ENCODE assay signal across 28 mouse cellular contexts in genomic region chr19:8593833-8594232, GRCm38 (mm10). TPM values are rescaled to one million over a fixed set of nuclear protein-coding genes. Genes with fewer than 3 reads are reported as not detected.
DNase-seq lines count a peak whose midpoint lies in the region; ATAC-seq and TF ChIP-seq lines count a peak whose summit lies in the region.
"Had no signal": no experiment of that assay in that cellular context is flagged by ENCODE, and none has a peak within 500 bp of the region (broad histone marks: within the 10 kb centered on the region; RNA-seq: fewer than 3 reads in every experiment).

No protein-coding gene starts in this region.

- TF ChIP-seq CTCF in layer of hippocampus, adult 2 months (conservative IDR thresholded peaks at IDR 0.05): no peak

- H3K27ac ChIP-seq in forebrain, embryonic 10.5 days: 0 out of 2 replicates have a peak overlapping the region, but pooled peaks have one; percentile 3
- H3K27ac ChIP-seq in forebrain, embryonic 11.5 days (ENCODE audit: low read depth, low read length): no peak overlapping the region
- no peak overlapping the region for H3K27ac ChIP-seq in kidney, embryonic 15.5 days
- no peak overlapping the region for H3K27ac ChIP-seq in layer of hippocampus, adult 2 months
- H3K27ac ChIP-seq: embryonic facial prominence, embryonic 12.5 days; forebrain, embryonic 13.5 days; gastrocnemius, adult 2 months; hindbrain, embryonic 12.5 days had no signal

- H3K4me3 ChIP-seq in forebrain, embryonic 10.5 days: no peak overlapping the region
- no peak overlapping the region for H3K4me3 ChIP-seq in forebrain, embryonic 11.5 days (ENCODE audit: low read depth, low read length)
- H3K4me3 ChIP-seq in kidney, embryonic 15.5 days (replicated peaks): no peak overlapping the region
- peak overlapping the region; percentile 13; the same call in 1 of the 2 replicates for H3K4me3 ChIP-seq in layer of hippocampus, adult 2 months
- H3K4me3 ChIP-seq: embryonic facial prominence, embryonic 12.5 days; forebrain, embryonic 13.5 days; gastrocnemius, adult 2 months; hindbrain, embryonic 12.5 days had no signal

- WGBS in forebrain, embryonic 10.5 days: 89% methylated on average over 11 of the region's 11 CpGs
- 88% methylated on average over 11 of the region's 11 CpGs for WGBS in forebrain, embryonic 11.5 days
- WGBS in kidney, embryonic 15.5 days: 85% methylated on average over 11 of the region's 11 CpGs

- H3K36me3 ChIP-seq in forebrain, embryonic 10.5 days (replicated peaks): no peaks in the 10 kb centered on the region
- H3K36me3 ChIP-seq in forebrain, embryonic 11.5 days (ENCODE audit: control insufficient read depth, insufficient read depth, low read length): no peaks in the 10 kb centered on the region
- no peaks in the 10 kb centered on the region for H3K36me3 ChIP-seq in kidney, embryonic 15.5 days
- H3K36me3 ChIP-seq: embryonic facial prominence, embryonic 12.5 days; G1E; hindbrain, embryonic 12.5 days had no signal

- no peaks in the 10 kb centered on the region for H3K9me3 ChIP-seq in forebrain, embryonic 10.5 days
- no peaks in the 10 kb centered on the region for H3K9me3 ChIP-seq in forebrain, embryonic 11.5 days (ENCODE audit: control insufficient read depth, low read length)
- no peaks in the 10 kb centered on the region for H3K9me3 ChIP-seq in kidney, embryonic 15.5 days (replicated peaks)
- H3K9me3 ChIP-seq: embryonic facial prominence, embryonic 12.5 days; forebrain, embryonic 13.5 days; G1E; hindbrain, embryonic 12.5 days had no signal

- ATAC-seq in forebrain, embryonic 11.5 days (replicated peaks; ENCODE audit: low FRiP score): no peak
- no peak for ATAC-seq in kidney, embryonic 15.5 days (replicated peaks; ENCODE audit: low FRiP score)
- ATAC-seq: CD4-positive, CD25-positive, alpha-beta regulatory T cell, adult 4 months; forebrain, embryonic 13.5 days; hindbrain, embryonic 16.5 days had no signal

- no peaks in the 10 kb centered on the region for H3K27me3 ChIP-seq in forebrain, embryonic 10.5 days (ENCODE audit: poor library complexity, severe bottlenecking)
- no peaks in the 10 kb centered on the region for H3K27me3 ChIP-seq in forebrain, embryonic 11.5 days (ENCODE audit: control insufficient read depth, insufficient read depth, low read length)
- no peaks in the 10 kb centered on the region for H3K27me3 ChIP-seq in kidney, embryonic 15.5 days
- H3K27me3 ChIP-seq: embryonic facial prominence, embryonic 12.5 days; forebrain, embryonic 13.5 days; hindbrain, embryonic 12.5 days had no signal

- no peak overlapping the region for H3K4me2 ChIP-seq in forebrain, embryonic 11.5 days (ENCODE audit: low read depth, low read length, severe bottlenecking)
- peak overlapping the region; percentile 23; the same call in 1 of the 2 replicates for H3K4me2 ChIP-seq in kidney, embryonic 15.5 days
- H3K4me2 ChIP-seq: embryonic facial prominence, embryonic 12.5 days; forebrain, embryonic 13.5 days; hindbrain, embryonic 12.5 days had no signal

- H3K4me1 ChIP-seq in forebrain, embryonic 10.5 days: peaks cover 41% of the 10 kb centered on the region
- no peaks in the 10 kb centered on the region; the same call in 1 of the 2 replicates for H3K4me1 ChIP-seq in forebrain, embryonic 11.5 days (replicated peaks; ENCODE audit: control insufficient read depth, insufficient read depth, low read length)
- peaks cover 51% of the 10 kb centered on the region for H3K4me1 ChIP-seq in kidney, embryonic 15.5 days
- H3K4me1 ChIP-seq: forebrain, embryonic 13.5 days had no signal

- H3K9ac ChIP-seq in forebrain, embryonic 11.5 days (ENCODE audit: low read length): no peak overlapping the region
- no peak overlapping the region for H3K9ac ChIP-seq in kidney, embryonic 15.5 days
- H3K9ac ChIP-seq: embryonic facial prominence, embryonic 12.5 days; forebrain, embryonic 13.5 days; forebrain, postnatal 0 days; hindbrain, embryonic 12.5 days had no signal

- DNase-seq in forebrain, embryonic 10.5 days (ENCODE audit: extremely low spot score, low spot score): no peak
- DNase-seq in forebrain, embryonic 11.5 days (ENCODE audit: low spot score): no peak
- no peak for DNase-seq in kidney, postnatal 4 days
- DNase-seq in layer of hippocampus, adult 2 months (ENCODE audit: low spot score in 2 of 2): no peak
- no peak for DNase-seq in layer of hippocampus, adult 18-20 months (ENCODE audit: low spot score in 2 of 2)
- no peak for DNase-seq in c-Kit-positive CD71-positive TER-119-positive erythroid progenitor cells, embryonic 14.5 days (ENCODE audit: low spot score)
- DNase-seq: adrenal gland, adult 8-10 months; adrenal gland, postnatal 36 days; B cell, adult 2 months; cerebellum, adult 11 months; cerebellum, adult 8-10 months; cerebellum, postnatal 14 days; forebrain, postnatal 0 days; gastrocnemius, adult 2 months; gastrocnemius, postnatal 25 days; heart, postnatal 10 days; heart, postnatal 4 days had no signal

RNA-seq across cellular contexts. Expression of gene Slc22a8, which starts 2.8 kb away (rescaled TPM):
- polyA plus RNA-seq in forebrain, embryonic 10.5 days (2016; fragmentation: Nextera tagmentation; extraction: Ambion mirVana): 0.06 TPM in 1 of 2 replicates, not detected in the other
- polyA plus RNA-seq in forebrain, embryonic 11.5 days (2014; fragmentation: Nextera tagmentation; extraction: Ambion mirVana): 0.16 and 0.41 TPM in 2 replicates
- polyA plus RNA-seq in kidney, embryonic 15.5 days (2015; fragmentation: Nextera tagmentation; extraction: Ambion mirVana): 6.8 and 8.3 TPM in 2 replicates
- total RNA-seq in layer of hippocampus, adult 2 months (2021): 1 to 10 TPM; 6.6 to 9.7 TPM
- 1 to 10 TPM; 6.3 to 6.9 TPM for total RNA-seq in layer of hippocampus, adult 18-20 months (2021)
- total RNA-seq: common myeloid progenitor, adult 5-6 weeks; gastrocnemius, adult 2 months; gastrocnemius, postnatal 25 days; granulocyte monocyte progenitor cell, adult 5-6 weeks; heart, postnatal 4 days had no signal
- polyA plus RNA-seq: G1E; heart, embryonic 14.5 days had no signal

RNA-seq across cellular contexts. Expression of gene Slc22a6, which starts 24.0 kb away (rescaled TPM):
- polyA plus RNA-seq in forebrain, embryonic 10.5 days (2016; fragmentation: Nextera tagmentation; extraction: Ambion mirVana): 0.06 TPM in 1 of 2 replicates, not detected in the other
- polyA plus RNA-seq in forebrain, embryonic 11.5 days (2014; fragmentation: Nextera tagmentation; extraction: Ambion mirVana): 0.13 and 0.36 TPM in 2 replicates
- 21.6 and 26.5 TPM in 2 replicates for polyA plus RNA-seq in kidney, embryonic 15.5 days (2015; fragmentation: Nextera tagmentation; extraction: Ambion mirVana)
- 1 to 10 TPM; 2.2 to 2.8 TPM for total RNA-seq in layer of hippocampus, adult 2 months (2021)
- total RNA-seq in layer of hippocampus, adult 18-20 months (2021): 1 to 10 TPM; 1.6 to 2.1 TPM
- total RNA-seq: adrenal gland, adult 8-10 months; adrenal gland, postnatal 36 days; common myeloid progenitor, adult 5-6 weeks; gastrocnemius, adult 2 months; gastrocnemius, postnatal 25 days; granulocyte monocyte progenitor cell, adult 5-6 weeks; heart, adult 8-10 months; heart, postnatal 10 days; heart, postnatal 4 days had no signal
- polyA plus RNA-seq: CD4-positive, CD25-positive, alpha-beta regulatory T cell, adult 4 months; G1E; heart, embryonic 14.5 days had no signal

Comparison
In these comparisons a context has a peak if more than half of its experiments do, and no peak if none do; other contexts are left out.
1. RNA of gene Slc22a6, which starts 24.0 kb away (polyA plus RNA-seq): 21.6 to 26.5 TPM in kidney, embryonic 15.5 days; 0.13 to 0.36 TPM in forebrain, embryonic 11.5 days and 0.06 TPM in forebrain, embryonic 10.5 days; every median in the first group is over 10 times any median in the second.